Mouse (Mus musculus): ENCODE measurements around the gene Plcb4. TPM values are rescaled to one million over a fixed set of nuclear protein-coding genes. Genes with fewer than 3 reads are reported as not detected.
A peak's percentile ranks its signal among the peaks of the same experiment; 100 is the strongest.
"Not testable (repeated sequence)": the region's sequence is repeated elsewhere in the genome, so short reads cannot be mapped to it uniquely, and the experiment has no call there.

Plcb4 gene
- total RNA-seq, 2 experiments from 2014 or later: 31.9 to 32.5 TPM

- DNase-seq; intact Hi-C loops (cut with DNase I): not testable (repeated sequence)
Measured at GRCm38 (mm10) chr2:135990686-135991085, 331.9 kb downstream of the Plcb4 start.

GRCm38 (mm10) chr2:135993314-135993713 lies 334.5 kb downstream of the Plcb4 start:
- no peak for DNase-seq
- intact Hi-C loops (cut with DNase I): no loop called here

GRCm38 (mm10) chr2:135995196-135995595 lies 336.4 kb downstream of the Plcb4 start:
- intact Hi-C loops (cut with DNase I): no loop called here
- DNase-seq: no peak

- DNase-seq: no peak
- intact Hi-C loops (cut with DNase I): no loop called here
Measured at GRCm38 (mm10) chr2:135996936-135997335, 338.1 kb downstream of the Plcb4 start.

- intact Hi-C loops (cut with DNase I): no loop called here
- no peak for DNase-seq
Measured at GRCm38 (mm10) chr2:135997361-135998150, 338.7 kb downstream of the Plcb4 start.

- DNase-seq: no peak
- intact Hi-C loops (cut with DNase I): no loop called here
Measured at GRCm38 (mm10) chr2:135998886-135999285, 340.1 kb downstream of the Plcb4 start.

GRCm38 (mm10) chr2:135999361-135999760 lies 340.6 kb downstream of the Plcb4 start:
- intact Hi-C loops (cut with DNase I): no loop called here

GRCm38 (mm10) chr2:136000933-136001332 lies 342.1 kb downstream of the Plcb4 start:
- intact Hi-C loops (cut with DNase I): loop anchor here (10.0 kb wide), 1 partner anchor 114 kb away; no protein-coding TSS in a partner anchor
- DNase-seq: no peak

More at GRCm38 (mm10) chr2:135999361-135999760, 340.6 kb downstream of the Plcb4 start:
- DNase-seq: no peak

- intact Hi-C loops (cut with DNase I): loop anchor here (10.0 kb wide), 1 partner anchor 113 kb away; no protein-coding TSS in a partner anchor
- peak; percentile 16 for DNase-seq
Measured at GRCm38 (mm10) chr2:136002118-136002517, 343.3 kb downstream of the Plcb4 start.

- intact Hi-C loops (cut with DNase I): loop anchor here (10.0 kb wide), 1 partner anchor 111 kb away; no protein-coding TSS in a partner anchor
- DNase-seq: no peak
Measured at GRCm38 (mm10) chr2:136003836-136004235, 345.0 kb downstream of the Plcb4 start.

GRCm38 (mm10) chr2:136006280-136006679 lies 347.5 kb downstream of the Plcb4 start:
- intact Hi-C loops (cut with DNase I): loop anchor here (10.0 kb wide), 1 partner anchor 109 kb away; no protein-coding TSS in a partner anchor

GRCm38 (mm10) chr2:136012759-136013158 lies 353.9 kb downstream of the Plcb4 start:
- intact Hi-C loops (cut with DNase I): no loop called here
- DNase-seq: no peak

More at GRCm38 (mm10) chr2:136006280-136006679, 347.5 kb downstream of the Plcb4 start:
- DNase-seq: no peak

GRCm38 (mm10) chr2:136048464-136048863 lies 389.7 kb downstream of the Plcb4 start:
- DNase-seq: no peak
- intact Hi-C loops (cut with DNase I): no loop called here

GRCm38 (mm10) chr2:136050793-136051615 lies 392.2 kb downstream of the Plcb4 start:
- intact Hi-C loops (cut with DNase I): no loop called here
- peak; percentile 53 for DNase-seq

GRCm38 (mm10) chr2:136051688-136052289 lies 393.0 kb downstream of the Plcb4 start, which contains the start of gene Lamp5:
Gene Lamp5, plus strand, starts transcription at chr2:136052239.
- peak; percentile 56 for DNase-seq

GRCm38 (mm10) chr2:136057861-136058331 lies 399.1 kb downstream of the Plcb4 start:
- intact Hi-C loops (cut with DNase I): no loop called here
- no peak for DNase-seq

More at GRCm38 (mm10) chr2:136051688-136052289, 393.0 kb downstream of the Plcb4 start, which contains the start of gene Lamp5:
- intact Hi-C loops (cut with DNase I): no loop called here

GRCm38 (mm10) chr2:136058398-136058797 lies 399.6 kb downstream of the Plcb4 start:
- intact Hi-C loops (cut with DNase I): no loop called here
- no peak for DNase-seq

- DNase-seq: no peak
- intact Hi-C loops (cut with DNase I): no loop called here
Measured at GRCm38 (mm10) chr2:136059029-136059669, 400.3 kb downstream of the Plcb4 start.
